Mouse (Mus musculus): ENCODE measurements at regions not wholly inside any gene's neighbourhood (a gene's known extent, or its start where the extent isn't known, plus 50 kb on each side); places are given as distances from the start of the nearest gene placed in this dataset.

DNA sequence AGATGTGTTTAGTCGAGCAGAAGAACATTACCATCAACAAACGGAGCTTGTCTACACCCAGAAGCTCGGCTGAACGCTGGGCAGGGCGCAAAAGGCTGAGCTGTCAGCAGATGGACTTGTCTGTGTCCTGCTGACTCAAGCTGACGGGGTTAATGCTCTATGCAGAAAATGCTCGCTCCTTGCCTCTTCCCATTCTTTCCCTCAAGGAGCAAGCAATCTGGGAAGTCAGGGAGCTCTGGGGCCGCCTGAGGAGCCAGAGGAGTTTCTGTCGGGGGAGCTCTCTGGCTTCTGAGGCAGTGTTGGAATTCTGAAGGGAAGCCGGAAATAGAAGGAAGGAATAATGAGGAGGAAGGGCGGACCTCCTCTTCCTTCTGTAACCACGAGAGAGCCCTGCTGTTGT is 289.3 kb upstream of the G2e3 start:
- Histone ChIP-seq H3K9ac (no peak overlapping the region), H3K36me3 (no peaks in the 10 kb centered on the region), H3K4me1 (no peaks in the 10 kb centered on the region), H3K4me2 (peak overlapping the region; percentile 31), H3K4me3 (replicated peaks) (no peak overlapping the region), H3K9me3 (no peaks in the 10 kb centered on the region), H3K27me3 (replicated peaks) (no peaks in the 10 kb centered on the region), H3K27ac (peak overlapping the region; percentile 23)
- ATAC-seq (ENCODE audit: insufficient read depth, low FRiP score, low read depth), result no peak
- WGBS, result 26% methylated on average over 12 of the region's 12 CpGs

DNA sequence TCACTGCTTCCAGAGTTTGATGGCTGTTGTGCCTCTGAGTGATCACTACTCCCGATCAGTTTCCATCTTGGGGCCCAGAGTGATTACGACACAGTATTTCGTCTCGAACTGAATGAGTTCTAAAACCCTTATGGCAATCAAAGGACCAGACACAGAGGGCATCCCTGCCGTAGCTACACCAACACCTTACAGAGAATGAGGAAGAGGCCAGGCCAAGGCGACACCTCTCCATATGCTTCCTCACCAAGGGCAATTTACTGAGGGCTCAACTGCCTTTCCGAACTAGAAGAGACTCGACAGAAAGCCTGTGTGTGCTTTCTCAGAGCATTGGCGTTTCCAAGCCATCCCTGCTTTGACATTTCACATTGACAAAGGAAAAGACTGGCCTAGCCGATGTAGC is 289.8 kb upstream of the G2e3 start:
- no peaks in the 10 kb centered on the region for H3K9me3 ChIP-seq
- ATAC-seq (ENCODE audit: insufficient read depth, low FRiP score, low read depth), result no peak

GRCm38 (mm10) chr12:51047116-51047515 is 300.7 kb upstream of the G2e3 start:
- Histone ChIP-seq H3K27ac (no peak overlapping the region), H3K9me3 (no peaks in the 10 kb centered on the region), H3K4me2 (no peak overlapping the region), H3K27me3 (replicated peaks) (no peaks in the 10 kb centered on the region), H3K4me1 (peaks cover 5% of the 10 kb centered on the region; the same call in 1 of the 2 replicates), H3K9ac (no peak overlapping the region), H3K4me3 (replicated peaks) (no peak overlapping the region), H3K36me3 (no peaks in the 10 kb centered on the region)
- WGBS, result 74% methylated on average over 7 of the region's 7 CpGs
- no peak for ATAC-seq (ENCODE audit: insufficient read depth, low FRiP score, low read depth)

More for the DNA sequence above, 289.8 kb upstream of the G2e3 start:
- Histone ChIP-seq H3K4me3 (replicated peaks) (no peak overlapping the region), H3K9ac (no peak overlapping the region), H3K36me3 (no peaks in the 10 kb centered on the region), H3K4me2 (no peak overlapping the region), H3K27me3 (replicated peaks) (no peaks in the 10 kb centered on the region), H3K27ac (peak overlapping the region; percentile 23; the same call in 1 of the 2 replicates), H3K4me1 (no peaks in the 10 kb centered on the region)
- WGBS, result 66% methylated on average over 10 of the region's 10 CpGs

- Histone ChIP-seq H3K9me3 (no peaks in the 10 kb centered on the region), H3K27me3 (replicated peaks) (no peaks in the 10 kb centered on the region), H3K4me3 (replicated peaks) (no peak overlapping the region), H3K36me3 (no peaks in the 10 kb centered on the region), H3K4me1 (peaks cover 5% of the 10 kb centered on the region; the same call in 1 of the 2 replicates), H3K27ac (no peak overlapping the region), H3K9ac (no peak overlapping the region), H3K4me2 (no peak overlapping the region)
- WGBS, result 30% methylated on average over 9 of the region's 9 CpGs
- ATAC-seq (ENCODE audit: insufficient read depth, low FRiP score, low read depth), result 0 out of 2 replicates have a peak, but pooled peaks have one; percentile 10
These were observed 302.4 kb upstream of the G2e3 start for GRCm38 (mm10) chr12:51045437-51045836.

DNA sequence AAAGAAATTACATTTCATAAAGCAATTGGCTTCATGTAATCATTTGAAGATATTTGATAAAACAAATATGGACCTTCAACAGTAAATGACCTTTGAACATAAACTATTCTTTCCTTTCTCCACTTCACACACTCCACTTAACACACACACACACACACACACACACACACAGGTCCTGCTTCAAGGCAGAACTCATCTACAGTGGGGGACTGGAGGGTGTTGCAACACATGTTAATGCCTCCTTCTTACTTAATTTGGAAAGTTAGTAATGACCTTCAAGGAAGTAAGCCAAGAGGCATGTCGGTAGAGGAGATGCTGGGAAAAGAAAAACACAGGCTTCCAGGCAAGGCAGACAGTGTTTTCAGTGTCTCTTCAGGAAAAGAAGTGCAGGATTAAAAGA is 302.8 kb upstream of the G2e3 start:
- no peak overlapping the region for H3K9ac ChIP-seq
- H3K4me2 ChIP-seq, result no peak overlapping the region
- H3K4me1 ChIP-seq, result peaks cover 5% of the 10 kb centered on the region; the same call in 1 of the 2 replicates
- no peak for ATAC-seq (ENCODE audit: insufficient read depth, low FRiP score, low read depth)
- no peaks in the 10 kb centered on the region for H3K9me3 ChIP-seq
- H3K27ac ChIP-seq, result no peak overlapping the region
- no peaks in the 10 kb centered on the region for H3K27me3 ChIP-seq (replicated peaks)
- no peaks in the 10 kb centered on the region for H3K36me3 ChIP-seq
- H3K4me3 ChIP-seq (replicated peaks), result no peak overlapping the region
- 10% methylated on average over 1 of the region's 1 CpGs for WGBS

DNA sequence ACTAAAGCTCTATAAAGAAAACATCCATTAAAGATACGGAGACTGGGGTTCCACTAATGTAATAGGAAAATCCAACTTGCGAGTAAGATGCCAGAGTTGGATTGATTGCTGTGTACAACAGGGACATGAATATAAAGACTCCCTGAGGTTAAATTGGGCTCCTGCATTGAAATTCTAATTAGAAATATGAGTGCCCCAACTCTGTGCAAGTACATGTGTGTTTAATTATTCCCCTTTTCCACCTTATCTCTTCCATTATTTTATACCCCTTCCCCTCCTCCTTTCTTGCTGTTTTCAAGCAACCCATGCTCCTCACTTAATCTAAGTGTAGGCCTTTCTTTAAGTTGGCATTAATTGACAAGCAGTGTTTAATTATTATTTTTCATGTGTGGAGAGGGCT is 315.7 kb upstream of the G2e3 start:
- Histone ChIP-seq H3K27ac (no peak overlapping the region), H3K36me3 (no peaks in the 10 kb centered on the region), H3K4me1 (no peaks in the 10 kb centered on the region), H3K9me3 (no peaks in the 10 kb centered on the region), H3K9ac (no peak overlapping the region), H3K27me3 (replicated peaks) (no peaks in the 10 kb centered on the region), H3K4me2 (no peak overlapping the region), H3K4me3 (replicated peaks) (no peak overlapping the region)
- WGBS, result 88% methylated on average over 2 of the region's 2 CpGs
- no peak for ATAC-seq (ENCODE audit: insufficient read depth, low FRiP score, low read depth)

- Histone ChIP-seq H3K36me3 (no peaks in the 10 kb centered on the region), H3K9ac (no peak overlapping the region), H3K9me3 (no peaks in the 10 kb centered on the region), H3K4me2 (no peak overlapping the region), H3K27ac (no peak overlapping the region), H3K4me3 (replicated peaks) (no peak overlapping the region), H3K4me1 (no peaks in the 10 kb centered on the region), H3K27me3 (replicated peaks) (no peaks in the 10 kb centered on the region)
- 43% methylated on average over 10 of the region's 10 CpGs for WGBS
- no peak for ATAC-seq (ENCODE audit: insufficient read depth, low FRiP score, low read depth)
These were observed 319.2 kb upstream of the G2e3 start for GRCm38 (mm10) chr12:51028601-51029174.

- no peaks in the 10 kb centered on the region for H3K4me1 ChIP-seq
- no peak overlapping the region for H3K4me3 ChIP-seq (replicated peaks)
- H3K4me2 ChIP-seq, result no peak overlapping the region
- no peaks in the 10 kb centered on the region for H3K27me3 ChIP-seq (replicated peaks)
- H3K27ac ChIP-seq, result no peak overlapping the region
- no peaks in the 10 kb centered on the region for H3K9me3 ChIP-seq
- H3K36me3 ChIP-seq, result no peaks in the 10 kb centered on the region
- 85% methylated on average over 5 of the region's 5 CpGs for WGBS
- no peak for ATAC-seq (ENCODE audit: insufficient read depth, low FRiP score, low read depth)
- no peak overlapping the region for H3K9ac ChIP-seq
These were observed 321.8 kb upstream of the G2e3 start for GRCm38 (mm10) chr12:51026046-51026445.

DNA sequence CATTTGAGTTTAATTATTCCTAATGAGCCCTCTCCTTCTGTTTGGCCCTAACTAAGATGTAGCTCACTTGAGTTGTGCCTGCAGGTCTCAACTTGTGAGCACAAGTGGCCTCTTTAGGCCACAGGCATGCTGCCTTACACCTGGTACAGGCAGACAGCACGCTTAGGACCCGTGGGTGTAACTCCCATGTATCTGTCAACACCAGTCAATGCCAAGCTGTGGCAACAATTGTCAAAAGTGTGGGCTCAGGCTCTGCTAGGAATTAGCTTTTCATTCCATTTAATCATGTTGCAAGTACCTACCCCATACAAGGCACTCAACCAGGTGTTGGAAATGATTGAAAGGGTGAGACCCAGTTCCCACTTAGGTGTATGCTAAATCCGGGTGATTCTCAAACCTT is 322.3 kb upstream of the G2e3 start:
- Histone ChIP-seq H3K4me2 (no peak overlapping the region), H3K4me3 (replicated peaks) (no peak overlapping the region), H3K4me1 (no peaks in the 10 kb centered on the region), H3K9ac (no peak overlapping the region), H3K9me3 (no peaks in the 10 kb centered on the region), H3K27ac (no peak overlapping the region), H3K36me3 (no peaks in the 10 kb centered on the region), H3K27me3 (replicated peaks) (no peaks in the 10 kb centered on the region)
- no peak for ATAC-seq (ENCODE audit: insufficient read depth, low FRiP score, low read depth)
- WGBS, result 61% methylated on average over 3 of the region's 3 CpGs

GRCm38 (mm10) chr12:51024057-51024743 is 323.7 kb upstream of the G2e3 start:
- Histone ChIP-seq H3K4me1 (no peaks in the 10 kb centered on the region), H3K4me3 (replicated peaks) (no peak overlapping the region), H3K9me3 (no peaks in the 10 kb centered on the region), H3K27me3 (replicated peaks) (no peaks in the 10 kb centered on the region), H3K36me3 (no peaks in the 10 kb centered on the region), H3K4me2 (no peak overlapping the region), H3K27ac (no peak overlapping the region), H3K9ac (no peak overlapping the region)
- WGBS, result 81% methylated on average over 3 of the region's 3 CpGs
- ATAC-seq (ENCODE audit: insufficient read depth, low FRiP score, low read depth), result peak; percentile 53

- Histone ChIP-seq H3K9me3 (no peaks in the 10 kb centered on the region), H3K36me3 (no peaks in the 10 kb centered on the region), H3K4me3 (replicated peaks) (no peak overlapping the region), H3K27me3 (replicated peaks) (no peaks in the 10 kb centered on the region), H3K27ac (no peak overlapping the region), H3K4me2 (no peak overlapping the region), H3K4me1 (no peaks in the 10 kb centered on the region), H3K9ac (no peak overlapping the region)
- WGBS, result 83% methylated on average over 5 of the region's 5 CpGs
- ATAC-seq (ENCODE audit: insufficient read depth, low FRiP score, low read depth), result no peak
These were observed 329.7 kb upstream of the G2e3 start for GRCm38 (mm10) chr12:51018185-51018584.

GRCm38 (mm10) chr12:51016081-51016480 is 331.8 kb upstream of the G2e3 start:
- no peak for ATAC-seq (ENCODE audit: insufficient read depth, low FRiP score, low read depth)
- H3K27ac ChIP-seq, result no peak overlapping the region
- H3K4me2 ChIP-seq, result no peak overlapping the region
- H3K36me3 ChIP-seq, result no peaks in the 10 kb centered on the region
- WGBS, result 85% methylated on average over 6 of the region's 6 CpGs
- H3K9me3 ChIP-seq, result no peaks in the 10 kb centered on the region
- no peaks in the 10 kb centered on the region for H3K27me3 ChIP-seq (replicated peaks)
- H3K9ac ChIP-seq, result no peak overlapping the region
- no peak overlapping the region for H3K4me3 ChIP-seq (replicated peaks)
- H3K4me1 ChIP-seq, result no peaks in the 10 kb centered on the region

Measured in stomach, embryonic 15.5 days (tissue).